Mouse (Mus musculus) intestine, embryonic 15.5 days (tissue): ENCODE measurements around the gene Fbxw7. TPM values are rescaled to one million over a fixed set of nuclear protein-coding genes. Genes with fewer than 3 reads are reported as not detected.
A peak's percentile ranks its signal among the peaks of the same experiment; 100 is the strongest.

Source experiments
- ATAC-seq: fragments of 200-750 bp; cut with Nextera tagmentation; 2 replicates; pipeline ENCODE4 v1.8.0; 2017; ENCODE audit warnings: moderate TSS enrichment, moderate library complexity
- H3K27ac ChIP-seq: fragments of 300-500 bp; sonication (generic); 2 replicates; pipeline ENCODE4 v1.5.1; 2015; ENCODE audit warnings: mild to moderate bottlenecking, inconsistent platforms
- H3K27me3 ChIP-seq: fragments of 300-500 bp; sonication (generic); replicated peaks from 2 replicates; pipeline ENCODE4 v1.6.1; 2015; ENCODE audit warnings: inconsistent platforms
- H3K36me3 ChIP-seq: fragments of 300-500 bp; sonication (generic); 2 replicates; pipeline ENCODE4 v1.6.1; 2015; ENCODE audit warnings: inconsistent platforms
- H3K4me1 ChIP-seq: fragments of 300-500 bp; sonication (generic); replicated peaks from 2 replicates; pipeline ENCODE4 v1.6.1; 2015; ENCODE audit warnings: inconsistent platforms
- H3K4me2 ChIP-seq: fragments of 300-500 bp; sonication (generic); replicated peaks from 2 replicates; pipeline ENCODE4 v1.6.1; 2015; ENCODE audit warnings: mild to moderate bottlenecking, inconsistent platforms
- H3K4me3 ChIP-seq: fragments of 300-500 bp; sonication (generic); replicated peaks from 2 replicates; pipeline ENCODE4 v1.5.1; 2015; ENCODE audit warnings: inconsistent platforms
- H3K9ac ChIP-seq: fragments of 300-500 bp; sonication (generic); 2 replicates; pipeline ENCODE4 v1.6.1; 2015; ENCODE audit warnings: inconsistent platforms
- H3K9me3 ChIP-seq: fragments of 300-500 bp; sonication (generic); 2 replicates; pipeline ENCODE4 v1.6.1; 2016; ENCODE audit warnings: inconsistent platforms
- WGBS: fragments of 180-500 bp; shearing (Covaris S2); methylation state at CpG from one replicate; pipeline ENCODE4 v1.1.7; 2015; 5-methylcytosine and 5-hydroxymethylcytosine counted together
- polyA plus RNA-seq: library from polyadenylated mRNA; unstranded; fragments of >200 nt; fragmentation: Nextera tagmentation; extraction: Ambion mirVana; gene quantifications from 2 replicates; pipeline ENCODE4 v1.2.1, GENCODE M21; 2015

The Fbxw7 gene
- polyA plus RNA-seq, 1 experiment from 2014 or later: 10.4 TPM

- no peaks in the 10 kb centered on the region for H3K36me3 ChIP-seq
- H3K4me3 ChIP-seq: no peak overlapping the region
- H3K4me2 ChIP-seq: no peak overlapping the region
- no peak for ATAC-seq
- no peaks in the 10 kb centered on the region for H3K9me3 ChIP-seq
- 83% methylated on average over 1 of the region's 1 CpGs for WGBS
- no peaks in the 10 kb centered on the region for H3K27me3 ChIP-seq
- H3K4me1 ChIP-seq: 0 out of 2 replicates have a peak, but pooled peaks cover 3% of the 10 kb centered on the region
- H3K9ac ChIP-seq: no peak overlapping the region
- no peak overlapping the region for H3K27ac ChIP-seq
Measured at GRCm38 (mm10) chr3:84829366-84829765, 14.3 kb downstream of the Fbxw7 start.

- no peak overlapping the region for H3K27ac ChIP-seq
- 54% methylated on average over 5 of the region's 5 CpGs for WGBS
- H3K27me3 ChIP-seq: no peaks in the 10 kb centered on the region
- no peak overlapping the region for H3K9ac ChIP-seq
- no peak for ATAC-seq
- no peaks in the 10 kb centered on the region for H3K36me3 ChIP-seq
- no peak overlapping the region for H3K4me2 ChIP-seq
- H3K4me1 ChIP-seq: no peaks in the 10 kb centered on the region
- no peaks in the 10 kb centered on the region for H3K9me3 ChIP-seq
- H3K4me3 ChIP-seq: no peak overlapping the region
Measured at GRCm38 (mm10) chr3:84836029-84836428, 21.0 kb downstream of the Fbxw7 start.

- Histone ChIP-seq H3K4me1 (no peaks in the 10 kb centered on the region), H3K27ac (no peak overlapping the region), H3K9ac (no peak overlapping the region), H3K4me3 (no peak overlapping the region), H3K9me3 (no peaks in the 10 kb centered on the region), H3K27me3 (no peaks in the 10 kb centered on the region), H3K36me3 (no peaks in the 10 kb centered on the region), H3K4me2 (no peak overlapping the region)
- no peak for ATAC-seq
- WGBS: 88% methylated on average over 3 of the region's 3 CpGs
Measured at GRCm38 (mm10) chr3:84837984-84838383, 22.9 kb downstream of the Fbxw7 start.

GRCm38 (mm10) chr3:84839499-84839898, 24.4 kb downstream of the Fbxw7 start:
- no peak overlapping the region for H3K4me3 ChIP-seq
- H3K4me2 ChIP-seq: no peak overlapping the region
- H3K36me3 ChIP-seq: no peaks in the 10 kb centered on the region
- H3K27me3 ChIP-seq: no peaks in the 10 kb centered on the region
- no peak for ATAC-seq
- no peak overlapping the region for H3K9ac ChIP-seq
- H3K9me3 ChIP-seq: no peaks in the 10 kb centered on the region
- 76% methylated on average over 5 of the region's 5 CpGs for WGBS
- no peak overlapping the region for H3K27ac ChIP-seq
- H3K4me1 ChIP-seq: no peaks in the 10 kb centered on the region

- H3K4me2 ChIP-seq: no peak overlapping the region
- ATAC-seq: no peak
- WGBS: 91% methylated on average over 4 of the region's 4 CpGs
Measured at GRCm38 (mm10) chr3:84841271-84841670, 26.2 kb downstream of the Fbxw7 start.

GRCm38 (mm10) chr3:84842793-84843192, 27.7 kb downstream of the Fbxw7 start:
- Histone ChIP-seq H3K9ac (no peak overlapping the region), H3K27me3 (no peaks in the 10 kb centered on the region)
- 82% methylated on average over 2 of the region's 2 CpGs for WGBS

More at GRCm38 (mm10) chr3:84841271-84841670, 26.2 kb downstream of the Fbxw7 start:
- Histone ChIP-seq H3K9me3 (no peaks in the 10 kb centered on the region), H3K36me3 (no peaks in the 10 kb centered on the region), H3K9ac (no peak overlapping the region), H3K27me3 (no peaks in the 10 kb centered on the region), H3K4me1 (no peaks in the 10 kb centered on the region), H3K4me3 (no peak overlapping the region), H3K27ac (no peak overlapping the region)

GRCm38 (mm10) chr3:84843594-84843993, 28.5 kb downstream of the Fbxw7 start:
- Histone ChIP-seq H3K27ac (no peak overlapping the region), H3K4me3 (no peak overlapping the region), H3K36me3 (no peaks in the 10 kb centered on the region), H3K4me2 (no peak overlapping the region), H3K4me1 (no peaks in the 10 kb centered on the region), H3K9ac (no peak overlapping the region), H3K9me3 (no peaks in the 10 kb centered on the region), H3K27me3 (no peaks in the 10 kb centered on the region)
- 27% methylated on average over 1 of the region's 1 CpGs for WGBS
- no peak for ATAC-seq

More at GRCm38 (mm10) chr3:84842793-84843192, 27.7 kb downstream of the Fbxw7 start:
- H3K36me3 ChIP-seq: no peaks in the 10 kb centered on the region
- H3K4me1 ChIP-seq: no peaks in the 10 kb centered on the region
- H3K4me3 ChIP-seq: no peak overlapping the region
- H3K4me2 ChIP-seq: no peak overlapping the region
- ATAC-seq: no peak
- H3K9me3 ChIP-seq: no peaks in the 10 kb centered on the region
- H3K27ac ChIP-seq: no peak overlapping the region

- Histone ChIP-seq H3K4me1 (no peaks in the 10 kb centered on the region), H3K4me2 (no peak overlapping the region), H3K27me3 (no peaks in the 10 kb centered on the region), H3K27ac (no peak overlapping the region), H3K9me3 (no peaks in the 10 kb centered on the region), H3K4me3 (no peak overlapping the region), H3K36me3 (no peaks in the 10 kb centered on the region), H3K9ac (no peak overlapping the region)
- ATAC-seq: no peak
- 78% methylated on average over 4 of the region's 4 CpGs for WGBS
Measured at GRCm38 (mm10) chr3:84848798-84849197, 33.7 kb downstream of the Fbxw7 start.

GRCm38 (mm10) chr3:84850418-84850817, 35.4 kb downstream of the Fbxw7 start:
- Histone ChIP-seq H3K27ac (no peak overlapping the region), H3K4me3 (no peak overlapping the region), H3K9me3 (no peaks in the 10 kb centered on the region), H3K9ac (no peak overlapping the region), H3K36me3 (no peaks in the 10 kb centered on the region), H3K27me3 (no peaks in the 10 kb centered on the region), H3K4me1 (no peaks in the 10 kb centered on the region), H3K4me2 (no peak overlapping the region)
- ATAC-seq: no peak
- WGBS: 96% methylated on average over 1 of the region's 1 CpGs

- WGBS: 40% methylated on average over 1 of the region's 1 CpGs
Measured at GRCm38 (mm10) chr3:84851801-84852200, 36.7 kb downstream of the Fbxw7 start.

GRCm38 (mm10) chr3:84852877-84853276, 37.8 kb downstream of the Fbxw7 start:
- H3K4me2 ChIP-seq: no peak overlapping the region
- ATAC-seq: peak; percentile 80
- no peak overlapping the region for H3K4me3 ChIP-seq
- no peaks in the 10 kb centered on the region for H3K4me1 ChIP-seq
- no peak overlapping the region for H3K27ac ChIP-seq
- no peaks in the 10 kb centered on the region for H3K36me3 ChIP-seq
- no peak overlapping the region for H3K9ac ChIP-seq
- 65% methylated on average over 7 of the region's 7 CpGs for WGBS
- no peaks in the 10 kb centered on the region for H3K9me3 ChIP-seq
- H3K27me3 ChIP-seq: no peaks in the 10 kb centered on the region

More at GRCm38 (mm10) chr3:84851801-84852200, 36.7 kb downstream of the Fbxw7 start:
- Histone ChIP-seq H3K36me3 (no peaks in the 10 kb centered on the region), H3K4me2 (no peak overlapping the region), H3K9ac (no peak overlapping the region), H3K4me1 (no peaks in the 10 kb centered on the region), H3K9me3 (no peaks in the 10 kb centered on the region), H3K27me3 (no peaks in the 10 kb centered on the region), H3K27ac (no peak overlapping the region), H3K4me3 (no peak overlapping the region)
- ATAC-seq: no peak

GRCm38 (mm10) chr3:84854440-84854839, 39.4 kb downstream of the Fbxw7 start:
- no peaks in the 10 kb centered on the region for H3K4me1 ChIP-seq
- WGBS: 79% methylated on average over 1 of the region's 1 CpGs
- no peaks in the 10 kb centered on the region for H3K27me3 ChIP-seq
- H3K9ac ChIP-seq: no peak overlapping the region
- H3K9me3 ChIP-seq: no peaks in the 10 kb centered on the region
- H3K27ac ChIP-seq: no peak overlapping the region
- H3K4me2 ChIP-seq: no peak overlapping the region
- no peak for ATAC-seq
- no peaks in the 10 kb centered on the region for H3K36me3 ChIP-seq
- no peak overlapping the region for H3K4me3 ChIP-seq

- no peaks in the 10 kb centered on the region; the same call in 1 of the 2 replicates for H3K4me1 ChIP-seq
- ATAC-seq: no peak
- H3K36me3 ChIP-seq: no peaks in the 10 kb centered on the region
- H3K4me2 ChIP-seq: no peak overlapping the region
- no peak overlapping the region for H3K9ac ChIP-seq
- H3K4me3 ChIP-seq: no peak overlapping the region
- 65% methylated on average over 1 of the region's 1 CpGs for WGBS
- H3K9me3 ChIP-seq: no peaks in the 10 kb centered on the region
- no peak overlapping the region for H3K27ac ChIP-seq
- no peaks in the 10 kb centered on the region for H3K27me3 ChIP-seq
Measured at GRCm38 (mm10) chr3:84860669-84861068, 45.6 kb downstream of the Fbxw7 start.
